Mouse (Mus musculus) kidney, adult 2 months (tissue): Measurements from ENCODE around the gene Ptprm. TPM values are rescaled to one million over a fixed set of nuclear protein-coding genes. Genes with fewer than 3 reads are reported as not detected.

Experiments
- DNase-seq: peaks from one replicate; pipeline ENCODE4 v3.0.0; 2021
- H3K27ac ChIP-seq: fragments of 200-500 bp; 2 replicates; pipeline ENCODE4 v1.5.1; 2012; ENCODE audit warnings: low read depth, low read length, control low read depth, inconsistent platforms; ENCODE audit not compliant: insufficient read depth
- H3K27me3 ChIP-seq: fragments of 200-500 bp; replicated peaks from 2 replicates; pipeline ENCODE4 v1.6.1; 2012; ENCODE audit warnings: mild to moderate bottlenecking, moderate library complexity, low read length, inconsistent platforms; ENCODE audit not compliant: control insufficient read depth, insufficient read depth
- H3K36me3 ChIP-seq: fragments of 200-500 bp; 2 replicates; pipeline ENCODE4 v1.6.1; 2012; ENCODE audit warnings: mild to moderate bottlenecking, moderate library complexity, low read length, inconsistent platforms; ENCODE audit not compliant: control insufficient read depth, insufficient read depth
- H3K4me1 ChIP-seq: fragments of 200-500 bp; 2 replicates; pipeline ENCODE4 v1.6.1; 2011; ENCODE audit warnings: low read length; ENCODE audit not compliant: control insufficient read depth, insufficient read depth
- H3K4me3 ChIP-seq: fragments of 200-500 bp; 2 replicates; pipeline ENCODE4 v1.5.1; 2011; ENCODE audit warnings: mild to moderate bottlenecking, low read depth, low read length, control low read depth; ENCODE audit not compliant: insufficient read depth
- CTCF ChIP-seq: fragments of 200-500 bp; conservative IDR thresholded peaks from 2 replicates; pipeline ENCODE4 v1.5.1; 2011; ENCODE audit warnings: low read depth, mild to moderate bottlenecking, control low read depth, low read length, moderate library complexity, mixed read lengths; ENCODE audit not compliant: insufficient read depth, insufficient read length
- POLR2A ChIP-seq: fragments of 200-500 bp; IDR thresholded peaks from one replicate; pipeline ENCODE4 v1.6.1; 2011; ENCODE audit warnings: low read depth, low read length, control low read depth
- WGBS: fragments of 180-500 bp; shearing (Covaris S2); methylation state at CpG from one replicate; pipeline ENCODE4 v1.1.7; 2018; 5-methylcytosine and 5-hydroxymethylcytosine counted together
- polyA plus RNA-seq: library from polyadenylated mRNA; depleted of rRNA; stranded (reverse); fragments of >200 nt; gene quantifications from 2 replicates; pipeline ENCODE4 v1.2.3, GENCODE M21; 2012

The Ptprm gene
- polyA plus RNA-seq, 1 experiment = 9.6 TPM

DNA sequence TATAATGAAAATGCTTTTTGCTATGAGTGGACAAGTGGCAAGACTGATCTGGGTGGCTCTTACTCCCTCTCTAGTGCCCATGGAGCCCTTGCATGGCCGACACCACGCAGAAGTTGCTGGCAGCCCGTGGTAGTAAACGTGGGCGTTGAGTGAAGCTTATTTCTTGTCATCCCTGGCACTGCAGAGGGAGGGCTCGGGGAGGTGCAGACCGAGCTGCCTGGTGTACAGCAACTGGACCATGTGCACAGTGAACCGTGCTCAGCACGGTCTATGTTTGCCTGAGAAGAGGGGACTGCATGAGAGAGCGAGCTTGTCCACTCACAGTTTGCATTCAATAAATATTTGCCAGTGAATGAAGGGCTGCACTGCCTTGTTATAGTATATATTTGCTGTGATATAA is 591.5 kb downstream of the Ptprm start:
- Histone ChIP-seq H3K27me3 (no peaks in the 10 kb centered on the region), H3K4me3 (no peak overlapping the region), H3K36me3 (no peaks in the 10 kb centered on the region; the same call in 1 of the 2 replicates), H3K27ac (no peak overlapping the region), H3K4me1 (no peaks in the 10 kb centered on the region)
- DNase-seq = no peak
- WGBS = 54% methylated on average over 10 of the region's 10 CpGs
- TF ChIP-seq CTCF (no peak), POLR2A (no peak)

DNA sequence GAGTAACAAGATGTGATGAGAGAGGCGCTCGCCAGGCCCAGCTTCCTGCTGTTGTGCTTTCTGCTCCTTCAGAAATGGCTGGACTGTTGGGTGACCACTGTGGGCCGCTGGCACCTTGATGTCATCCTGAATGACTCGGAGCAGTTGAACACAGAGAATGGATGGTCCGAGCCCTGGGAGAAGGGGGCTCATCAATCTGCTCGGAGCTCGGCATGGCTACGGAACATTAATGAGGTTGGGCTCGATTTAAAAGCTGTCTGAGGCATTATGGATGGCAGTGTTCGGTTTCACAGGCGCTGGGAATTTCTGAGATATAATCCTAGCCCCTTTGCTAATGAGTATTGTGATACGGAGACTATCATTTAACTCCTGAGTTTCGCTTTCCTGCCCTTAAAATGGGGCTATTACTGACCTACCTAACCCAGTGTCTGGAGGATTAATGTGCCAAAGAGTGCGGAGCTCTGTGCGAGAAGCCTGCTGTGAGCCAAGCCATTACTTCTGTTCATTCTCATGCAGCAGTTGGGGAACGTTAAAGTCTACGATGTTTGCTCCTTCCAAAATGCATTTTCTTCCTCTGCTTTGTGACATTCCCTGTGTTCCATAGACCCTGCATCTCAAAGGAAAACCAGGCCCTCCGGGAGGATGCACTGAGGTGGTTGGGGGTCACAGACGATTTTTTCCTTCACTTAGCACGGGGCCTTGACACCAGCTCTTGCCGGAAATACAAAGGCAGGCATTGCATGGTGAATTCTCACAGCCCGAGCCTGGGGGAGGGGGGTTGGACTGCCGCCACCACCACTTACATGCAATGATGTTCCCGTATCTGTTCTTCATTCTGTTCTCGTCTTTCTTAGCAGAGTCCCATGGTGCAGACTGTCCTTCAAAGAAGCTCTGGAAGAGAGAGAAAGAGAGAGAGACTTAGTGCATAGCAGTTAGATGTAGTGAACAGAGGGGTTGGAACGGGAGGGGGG is 592.6 kb downstream of the Ptprm start:
- Histone ChIP-seq H3K4me1 (no peaks in the 10 kb centered on the region), H3K4me3 (no peak overlapping the region), H3K36me3 (no peaks in the 10 kb centered on the region; the same call in 1 of the 2 replicates), H3K27me3 (no peaks in the 10 kb centered on the region), H3K27ac (no peak overlapping the region)
- 61% methylated on average over 26 of the region's 26 CpGs for WGBS
- no peak for DNase-seq
- TF ChIP-seq CTCF = no peak
- TF ChIP-seq POLR2A = no peak

DNA sequence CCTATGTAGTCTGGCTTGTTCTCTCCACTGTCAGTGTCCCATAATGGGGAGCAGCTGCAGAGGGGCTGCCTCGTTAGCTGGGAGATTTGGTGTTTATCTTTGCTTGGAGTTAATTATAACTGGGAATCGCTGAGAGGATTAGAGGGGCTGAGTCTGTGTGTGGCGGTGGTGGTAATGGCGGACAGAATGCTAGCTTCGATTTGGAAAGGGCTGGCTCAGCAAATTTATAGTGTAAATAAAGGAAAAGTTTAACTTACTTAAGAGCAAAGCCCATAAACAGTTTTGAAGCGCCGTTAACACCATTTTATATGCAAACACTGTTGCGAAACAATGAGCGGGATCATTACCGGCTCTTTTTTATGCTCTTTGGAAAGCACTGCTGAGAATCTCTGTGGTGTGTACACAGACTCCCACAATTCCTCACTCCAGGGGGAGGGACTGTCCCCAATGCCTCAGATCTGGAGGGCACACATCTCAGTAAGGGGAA is 597.2 kb downstream of the Ptprm start:
- no peaks in the 10 kb centered on the region; the same call in 1 of the 2 replicates for H3K36me3 ChIP-seq
- H3K27me3 ChIP-seq = no peaks in the 10 kb centered on the region
- H3K4me1 ChIP-seq = no peaks in the 10 kb centered on the region
- DNase-seq = no peak
- TF ChIP-seq POLR2A = no peak
- TF ChIP-seq CTCF = no peak
- no peak overlapping the region for H3K27ac ChIP-seq
- 31% methylated on average over 10 of the region's 10 CpGs for WGBS
- no peak overlapping the region for H3K4me3 ChIP-seq

GRCm38 (mm10) chr17:66756500-66756899 is 597.8 kb downstream of the Ptprm start:
- TF ChIP-seq CTCF (no peak), POLR2A (no peak)
- no peaks in the 10 kb centered on the region for H3K4me1 ChIP-seq
- DNase-seq = no peak
- no peaks in the 10 kb centered on the region; the same call in 1 of the 2 replicates for H3K36me3 ChIP-seq
- 82% methylated on average over 9 of the region's 9 CpGs for WGBS
- H3K4me3 ChIP-seq = no peak overlapping the region
- no peaks in the 10 kb centered on the region for H3K27me3 ChIP-seq
- H3K27ac ChIP-seq = no peak overlapping the region

GRCm38 (mm10) chr17:66755191-66755654 is 599.0 kb downstream of the Ptprm start:
- H3K27ac ChIP-seq = no peak overlapping the region
- TF ChIP-seq CTCF (peak; percentile 49), POLR2A (no peak)
- H3K4me1 ChIP-seq = no peaks in the 10 kb centered on the region
- no peaks in the 10 kb centered on the region for H3K27me3 ChIP-seq
- DNase-seq = peak; percentile 49
- WGBS = 28% methylated on average over 3 of the region's 3 CpGs
- no peaks in the 10 kb centered on the region; the same call in 1 of the 2 replicates for H3K36me3 ChIP-seq
- H3K4me3 ChIP-seq = no peak overlapping the region

DNA sequence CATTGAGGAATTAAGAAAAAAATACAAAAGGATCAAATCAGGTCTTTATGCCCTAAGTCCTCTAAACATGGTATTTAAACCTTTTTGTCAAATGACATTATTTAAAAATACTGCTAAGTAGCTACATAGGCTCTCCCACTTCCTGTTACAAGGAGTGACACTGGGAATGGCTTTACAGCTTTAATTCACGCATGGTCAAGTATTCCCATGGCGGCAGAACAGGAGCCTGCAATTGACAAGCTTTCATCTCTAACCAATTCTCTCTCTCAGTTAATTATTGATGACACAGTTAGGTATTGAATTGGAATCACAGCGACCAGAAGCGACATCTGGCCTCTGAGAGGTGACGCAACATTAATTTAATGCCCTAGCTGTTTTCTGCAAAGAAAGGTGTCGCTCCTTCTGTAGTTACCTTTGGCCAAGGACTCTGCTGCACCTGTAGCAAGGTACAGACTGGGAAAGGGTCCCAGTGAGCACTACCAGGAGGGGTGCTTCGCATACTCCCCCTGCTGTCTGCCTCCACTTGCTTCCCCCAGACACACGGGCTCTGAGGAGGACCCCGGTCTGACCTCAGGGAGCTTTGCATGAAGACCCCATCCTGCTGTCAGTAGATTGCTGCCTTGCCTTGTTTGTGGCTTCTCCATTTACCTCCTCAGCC is 599.9 kb downstream of the Ptprm start:
- no peaks in the 10 kb centered on the region for H3K4me1 ChIP-seq
- no peaks in the 10 kb centered on the region for H3K27me3 ChIP-seq
- no peak overlapping the region for H3K4me3 ChIP-seq
- TF ChIP-seq POLR2A (no peak), CTCF (no peak)
- peak; percentile 25 for DNase-seq
- H3K27ac ChIP-seq = no peak overlapping the region
- 36% methylated on average over 9 of the region's 9 CpGs for WGBS
- H3K36me3 ChIP-seq = no peaks in the 10 kb centered on the region; the same call in 1 of the 2 replicates
